Mouse (Mus musculus): ENCODE results near the gene Itgb1bp1. TPM values are rescaled to one million over a fixed set of nuclear protein-coding genes. Genes with fewer than 3 reads are reported as not detected.
A peak's percentile ranks its signal among the peaks of the same experiment; 100 is the strongest.

Gene Itgb1bp1
- polyA plus RNA-seq, 1 experiment from 2014 or later, result 51.0 TPM

DNA sequence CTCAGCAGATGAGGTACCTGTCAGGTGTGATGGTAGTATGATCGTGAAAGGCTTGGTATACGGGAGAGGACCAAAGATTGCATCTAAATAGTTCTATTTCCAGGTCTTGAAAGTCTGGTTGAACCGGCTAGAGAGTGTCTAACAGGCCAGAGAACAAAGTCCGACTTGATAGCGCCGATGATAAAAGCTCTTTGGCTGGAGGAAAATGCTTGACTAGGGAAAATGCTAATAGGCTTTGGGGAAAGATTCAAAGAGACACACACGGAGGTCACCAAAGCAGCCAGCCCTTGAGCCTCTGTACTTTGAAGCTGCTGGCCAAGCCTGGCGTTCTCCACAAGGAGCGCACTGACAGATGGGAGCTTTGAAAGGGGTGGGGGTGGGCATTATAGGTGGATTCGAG is 76.8 kb downstream of the Itgb1bp1 start:
- WGBS, result 78% methylated on average over 10 of the region's 10 CpGs
- Histone ChIP-seq H3K4me1 (ENCODE audit: control insufficient read depth, insufficient read depth, low read length) (peaks cover 6% of the 10 kb centered on the region; the same call in 1 of the 2 replicates), H3K4me2 (replicated peaks; ENCODE audit: low read depth, low read length) (no peak overlapping the region), H3K36me3 (ENCODE audit: control insufficient read depth, insufficient read depth, low read length) (peaks cover 4% of the 10 kb centered on the region; the same call in 1 of the 2 replicates), H3K4me3 (ENCODE audit: low read depth, low read length) (no peak overlapping the region), H3K27ac (ENCODE audit: low read length) (no peak overlapping the region; the same call in 1 of the 2 replicates), H3K9ac (replicated peaks; ENCODE audit: low read depth, low read length) (no peak overlapping the region), H3K27me3 (ENCODE audit: control insufficient read depth, insufficient read depth, low read length) (no peaks in the 10 kb centered on the region), H3K9me3 (ENCODE audit: control insufficient read depth, low read depth, low read length) (no peaks in the 10 kb centered on the region)
- ATAC-seq (ENCODE audit: insufficient number of reproducible peaks, insufficient read depth, low FRiP score, low read depth), result peak; percentile 59

DNA sequence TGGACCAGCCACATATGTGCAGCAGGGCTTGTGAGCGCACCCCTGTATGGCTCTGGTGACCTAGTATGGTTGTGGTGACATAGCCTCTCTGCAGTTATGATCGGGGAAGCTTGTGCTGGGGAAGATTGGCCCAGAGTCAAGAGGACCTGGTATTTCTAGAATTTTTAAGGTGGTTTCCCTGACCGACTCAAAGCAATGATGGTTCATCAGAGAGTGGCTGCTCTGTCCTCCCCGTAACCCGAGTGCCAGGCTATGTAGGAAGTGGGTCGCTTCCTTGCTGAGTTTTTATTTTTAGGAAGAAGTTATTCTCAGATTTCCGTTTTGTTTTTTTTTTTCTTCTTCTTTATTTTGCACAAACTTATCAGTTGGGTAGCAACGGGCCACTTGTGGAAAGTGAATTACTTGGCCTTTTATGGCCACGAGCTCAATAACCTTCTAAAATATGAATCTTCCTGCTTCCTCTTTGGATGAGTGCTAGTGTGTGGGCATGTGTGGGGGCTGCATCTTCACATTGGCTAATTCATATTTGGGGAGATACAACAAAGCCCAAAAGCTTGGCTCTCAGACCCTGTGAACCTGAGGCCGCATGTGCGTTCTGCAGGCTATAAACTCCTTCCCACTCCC is 77.8 kb downstream of the Itgb1bp1 start:
- Histone ChIP-seq H3K36me3 (ENCODE audit: control insufficient read depth, insufficient read depth, low read length) (peaks cover 4% of the 10 kb centered on the region; the same call in 1 of the 2 replicates), H3K4me3 (ENCODE audit: low read depth, low read length) (no peak overlapping the region), H3K27me3 (ENCODE audit: control insufficient read depth, insufficient read depth, low read length) (no peaks in the 10 kb centered on the region), H3K27ac (ENCODE audit: low read length) (no peak overlapping the region), H3K9me3 (ENCODE audit: control insufficient read depth, low read depth, low read length) (no peaks in the 10 kb centered on the region), H3K9ac (replicated peaks; ENCODE audit: low read depth, low read length) (no peak overlapping the region), H3K4me1 (ENCODE audit: control insufficient read depth, insufficient read depth, low read length) (peaks cover 10% of the 10 kb centered on the region; the same call in 1 of the 2 replicates), H3K4me2 (replicated peaks; ENCODE audit: low read depth, low read length) (no peak overlapping the region)
- WGBS, result 89% methylated on average over 11 of the region's 11 CpGs
- no peak for ATAC-seq (ENCODE audit: insufficient number of reproducible peaks, insufficient read depth, low FRiP score, low read depth)

GRCm38 (mm10) chr12:21207422-21207821 is 78.7 kb downstream of the Itgb1bp1 start:
- H3K9me3 ChIP-seq (ENCODE audit: control insufficient read depth, low read depth, low read length), result no peaks in the 10 kb centered on the region
- 0 out of 2 replicates have a peak, but pooled peaks cover 4% of the 10 kb centered on the region for H3K36me3 ChIP-seq (ENCODE audit: control insufficient read depth, insufficient read depth, low read length)
- peaks cover 10% of the 10 kb centered on the region; the same call in 1 of the 2 replicates for H3K4me1 ChIP-seq (ENCODE audit: control insufficient read depth, insufficient read depth, low read length)
- H3K27ac ChIP-seq (ENCODE audit: low read length), result no peak overlapping the region
- no peak overlapping the region for H3K4me2 ChIP-seq (replicated peaks; ENCODE audit: low read depth, low read length)
- no peak overlapping the region for H3K4me3 ChIP-seq (ENCODE audit: low read depth, low read length)
- H3K9ac ChIP-seq (replicated peaks; ENCODE audit: low read depth, low read length), result no peak overlapping the region
- H3K27me3 ChIP-seq (ENCODE audit: control insufficient read depth, insufficient read depth, low read length), result no peaks in the 10 kb centered on the region
- ATAC-seq (ENCODE audit: insufficient number of reproducible peaks, insufficient read depth, low FRiP score, low read depth), result no peak
- WGBS, result 85% methylated on average over 5 of the region's 5 CpGs

- H3K4me2 ChIP-seq (replicated peaks; ENCODE audit: low read depth, low read length), result no peak overlapping the region
- no peaks in the 10 kb centered on the region for H3K9me3 ChIP-seq (ENCODE audit: control insufficient read depth, low read depth, low read length)
- H3K4me3 ChIP-seq (ENCODE audit: low read depth, low read length), result no peak overlapping the region
- H3K4me1 ChIP-seq (ENCODE audit: control insufficient read depth, insufficient read depth, low read length), result peaks cover 10% of the 10 kb centered on the region; the same call in 1 of the 2 replicates
- 0 out of 2 replicates have a peak, but pooled peaks cover 4% of the 10 kb centered on the region for H3K36me3 ChIP-seq (ENCODE audit: control insufficient read depth, insufficient read depth, low read length)
- peak; percentile 26; the same call in 1 of the 2 replicates for ATAC-seq (ENCODE audit: insufficient number of reproducible peaks, insufficient read depth, low FRiP score, low read depth)
- no peak overlapping the region for H3K9ac ChIP-seq (replicated peaks; ENCODE audit: low read depth, low read length)
- 80% methylated on average over 4 of the region's 4 CpGs for WGBS
- no peak overlapping the region for H3K27ac ChIP-seq (ENCODE audit: low read length)
- no peaks in the 10 kb centered on the region for H3K27me3 ChIP-seq (ENCODE audit: control insufficient read depth, insufficient read depth, low read length)
Observed at GRCm38 (mm10) chr12:21205799-21206198, 80.3 kb downstream of the Itgb1bp1 start.

DNA sequence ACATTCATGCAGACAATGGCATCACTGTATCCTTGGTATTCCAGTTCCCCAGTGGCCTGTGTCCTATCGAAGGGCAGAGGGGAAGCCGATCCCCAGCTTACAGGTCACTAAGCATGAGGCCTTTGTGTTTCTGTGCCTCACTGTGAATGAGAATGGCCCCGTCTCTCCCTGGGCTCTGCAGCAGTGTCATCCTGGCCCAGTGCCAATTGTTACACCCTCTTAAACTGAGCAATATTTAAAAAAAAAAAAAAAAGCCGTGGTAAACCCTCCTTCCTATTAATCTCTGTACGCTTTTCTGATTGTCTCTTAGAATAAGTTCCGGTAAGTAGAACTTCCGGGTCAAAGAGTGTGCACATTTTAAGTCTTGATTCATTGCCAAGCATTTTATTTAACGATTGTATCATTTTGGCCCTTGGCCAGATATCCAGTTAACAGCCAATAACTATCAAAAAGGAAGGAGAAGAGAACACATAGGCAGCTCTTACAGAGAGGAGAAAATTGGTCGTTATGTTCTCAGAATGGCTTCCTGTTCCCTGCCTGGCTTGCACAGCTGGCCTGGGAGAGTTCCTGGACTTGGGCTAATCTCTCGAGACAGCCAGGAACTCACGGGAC is 81.3 kb downstream of the Itgb1bp1 start:
- Histone ChIP-seq H3K9me3 (ENCODE audit: control insufficient read depth, low read depth, low read length) (no peaks in the 10 kb centered on the region), H3K36me3 (ENCODE audit: control insufficient read depth, insufficient read depth, low read length) (peaks cover 4% of the 10 kb centered on the region; the same call in 1 of the 2 replicates), H3K4me3 (ENCODE audit: low read depth, low read length) (no peak overlapping the region), H3K27ac (ENCODE audit: low read length) (peak overlapping the region; percentile 6; the same call in 1 of the 2 replicates), H3K4me1 (ENCODE audit: control insufficient read depth, insufficient read depth, low read length) (peaks cover 10% of the 10 kb centered on the region; the same call in 1 of the 2 replicates), H3K9ac (replicated peaks; ENCODE audit: low read depth, low read length) (no peak overlapping the region), H3K27me3 (ENCODE audit: control insufficient read depth, insufficient read depth, low read length) (no peaks in the 10 kb centered on the region), H3K4me2 (replicated peaks; ENCODE audit: low read depth, low read length) (no peak overlapping the region)
- WGBS, result 40% methylated on average over 11 of the region's 11 CpGs
- ATAC-seq (ENCODE audit: insufficient number of reproducible peaks, insufficient read depth, low FRiP score, low read depth), result no peak

DNA sequence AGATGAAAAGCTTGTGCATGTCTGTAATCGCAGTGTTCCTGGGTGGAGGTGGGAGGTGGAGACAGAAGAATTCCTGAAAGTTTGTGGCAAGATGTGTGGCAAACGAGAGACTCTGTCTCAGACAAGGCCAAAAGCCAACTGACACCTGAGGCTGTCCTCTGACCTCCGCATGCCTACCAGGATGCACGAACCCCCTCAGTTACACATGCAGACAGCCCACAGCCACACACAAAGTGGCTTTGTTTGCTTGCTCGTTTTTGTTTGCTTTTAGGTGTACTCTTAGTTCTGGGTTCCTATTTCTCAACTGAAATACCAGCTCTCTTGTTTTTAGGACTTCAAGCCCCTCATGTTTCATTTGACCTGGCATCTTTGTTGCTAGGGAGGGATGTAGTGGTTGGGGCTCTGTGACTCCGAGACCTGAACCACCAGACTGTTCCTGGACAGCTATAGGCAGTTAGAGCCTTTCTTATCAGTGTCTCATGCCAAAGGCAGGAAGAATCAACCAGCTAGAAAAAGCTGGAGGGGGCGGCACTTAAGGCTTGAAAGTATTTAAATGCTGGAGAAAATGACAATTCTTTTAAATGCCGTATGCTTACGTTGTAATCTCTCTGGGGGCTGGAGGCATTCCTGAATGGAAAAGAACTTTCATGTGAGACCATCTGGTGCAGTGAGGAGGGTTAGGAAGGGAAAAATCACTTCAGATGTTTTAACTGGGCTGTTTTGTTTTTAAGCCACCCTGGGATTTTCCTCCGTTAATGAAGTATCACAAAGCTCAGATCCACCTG is 84.4 kb downstream of the Itgb1bp1 start:
- 69% methylated on average over 10 of the region's 10 CpGs for WGBS
- H3K4me1 ChIP-seq (ENCODE audit: control insufficient read depth, insufficient read depth, low read length), result peaks cover 10% of the 10 kb centered on the region; the same call in 1 of the 2 replicates
- no peak overlapping the region for H3K27ac ChIP-seq (ENCODE audit: low read length)
- no peak overlapping the region for H3K4me3 ChIP-seq (ENCODE audit: low read depth, low read length)
- no peak overlapping the region for H3K9ac ChIP-seq (replicated peaks; ENCODE audit: low read depth, low read length)
- no peaks in the 10 kb centered on the region for H3K9me3 ChIP-seq (ENCODE audit: control insufficient read depth, low read depth, low read length)
- no peak for ATAC-seq (ENCODE audit: insufficient number of reproducible peaks, insufficient read depth, low FRiP score, low read depth)
- H3K4me2 ChIP-seq (replicated peaks; ENCODE audit: low read depth, low read length), result no peak overlapping the region
- H3K36me3 ChIP-seq (ENCODE audit: control insufficient read depth, insufficient read depth, low read length), result no peaks in the 10 kb centered on the region; the same call in 1 of the 2 replicates
- no peaks in the 10 kb centered on the region for H3K27me3 ChIP-seq (ENCODE audit: control insufficient read depth, insufficient read depth, low read length)

DNA sequence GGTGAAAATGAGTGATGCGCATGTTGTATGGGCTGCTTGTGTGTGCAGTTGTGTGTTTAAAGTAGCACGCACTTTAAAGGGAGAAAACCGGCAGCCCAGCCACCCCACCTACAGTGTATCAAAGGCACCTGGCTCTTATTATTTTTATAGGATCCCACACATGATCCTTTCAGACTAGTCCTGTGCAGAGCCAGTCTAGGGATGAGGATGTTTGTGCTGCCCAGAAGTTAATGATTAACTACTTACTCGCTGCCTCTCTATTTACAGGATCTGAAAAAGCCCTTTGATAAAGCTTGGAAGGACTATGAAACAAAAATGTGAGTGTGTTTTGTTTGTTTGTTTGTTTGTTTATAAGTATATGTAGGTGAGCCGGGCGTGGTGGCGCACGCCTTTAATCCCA is 85.5 kb downstream of the Itgb1bp1 start:
- no peak overlapping the region for H3K4me3 ChIP-seq (ENCODE audit: low read depth, low read length)
- H3K4me2 ChIP-seq (replicated peaks; ENCODE audit: low read depth, low read length), result no peak overlapping the region
- H3K9ac ChIP-seq (replicated peaks; ENCODE audit: low read depth, low read length), result no peak overlapping the region
- no peaks in the 10 kb centered on the region for H3K9me3 ChIP-seq (ENCODE audit: control insufficient read depth, low read depth, low read length)
- H3K27ac ChIP-seq (ENCODE audit: low read length), result no peak overlapping the region
- H3K36me3 ChIP-seq (ENCODE audit: control insufficient read depth, insufficient read depth, low read length), result no peaks in the 10 kb centered on the region; the same call in 1 of the 2 replicates
- 84% methylated on average over 8 of the region's 8 CpGs for WGBS
- H3K4me1 ChIP-seq (ENCODE audit: control insufficient read depth, insufficient read depth, low read length), result peaks cover 10% of the 10 kb centered on the region; the same call in 1 of the 2 replicates
- peak; percentile 57 for ATAC-seq (ENCODE audit: insufficient number of reproducible peaks, insufficient read depth, low FRiP score, low read depth)
- no peaks in the 10 kb centered on the region for H3K27me3 ChIP-seq (ENCODE audit: control insufficient read depth, insufficient read depth, low read length)

DNA sequence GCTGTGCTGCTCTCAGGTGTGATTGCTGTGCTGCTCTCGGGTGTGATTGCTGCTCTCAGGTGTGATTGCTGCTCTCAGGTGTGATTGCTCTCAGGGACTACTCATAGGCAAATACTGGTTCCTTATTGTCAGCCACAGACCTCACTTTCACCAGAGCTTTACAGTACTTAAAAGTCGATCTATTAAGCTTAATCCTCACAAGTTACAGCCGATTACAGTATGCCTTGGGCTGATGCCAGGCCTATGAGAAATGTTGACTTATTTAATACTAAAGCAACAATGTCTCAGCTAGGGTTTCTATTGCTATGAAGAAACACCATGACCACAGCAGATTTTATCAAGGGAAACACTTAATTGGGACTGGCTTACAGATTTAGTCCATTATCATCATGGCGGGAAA is 89.7 kb downstream of the Itgb1bp1 start:
- no peak overlapping the region for H3K4me2 ChIP-seq (replicated peaks; ENCODE audit: low read depth, low read length)
- no peak overlapping the region for H3K27ac ChIP-seq (ENCODE audit: low read length)
- no peaks in the 10 kb centered on the region for H3K27me3 ChIP-seq (ENCODE audit: control insufficient read depth, insufficient read depth, low read length)
- no peak overlapping the region for H3K4me3 ChIP-seq (ENCODE audit: low read depth, low read length)
- H3K36me3 ChIP-seq (ENCODE audit: control insufficient read depth, insufficient read depth, low read length), result no peaks in the 10 kb centered on the region; the same call in 1 of the 2 replicates
- H3K4me1 ChIP-seq (ENCODE audit: control insufficient read depth, insufficient read depth, low read length), result no peaks in the 10 kb centered on the region
- H3K9ac ChIP-seq (replicated peaks; ENCODE audit: low read depth, low read length), result no peak overlapping the region
- ATAC-seq (ENCODE audit: insufficient number of reproducible peaks, insufficient read depth, low FRiP score, low read depth), result no peak
- H3K9me3 ChIP-seq (ENCODE audit: control insufficient read depth, low read depth, low read length), result no peaks in the 10 kb centered on the region
- 75% methylated on average over 4 of the region's 4 CpGs for WGBS
